Mouse (Mus musculus) liver (tissue): ENCODE measurements around the gene Atp13a3.

Experiments used
- DNase-seq: peaks from one replicate; pipeline ENCODE4 v3.0.0-alpha.2; 2020; ENCODE audit warnings: mixed read lengths

Gene Atp13a3

GRCm38 (mm10) chr16:30273065-30273464 is 132.7 kb downstream of the Atp13a3 start:
- DNase-seq, result no peak

- no peak for DNase-seq
Observed at GRCm38 (mm10) chr16:30271941-30272595, 133.7 kb downstream of the Atp13a3 start.

GRCm38 (mm10) chr16:30271223-30271761 is 134.5 kb downstream of the Atp13a3 start:
- DNase-seq, result no peak

GRCm38 (mm10) chr16:30267359-30267758 is 138.4 kb downstream of the Atp13a3 start, which contains the start of gene Cpn2:
Gene Cpn2 (minus strand): TSS chr16:30267499.
- peak; percentile 46 for DNase-seq

- DNase-seq, result no peak
Observed at GRCm38 (mm10) chr16:30266561-30266960, 139.2 kb downstream of the Atp13a3 start.

GRCm38 (mm10) chr16:30265611-30266010 is 140.2 kb downstream of the Atp13a3 start:
- no peak for DNase-seq

GRCm38 (mm10) chr16:30263156-30263555 is 142.6 kb downstream of the Atp13a3 start:
- no peak for DNase-seq

- peak; percentile 82 for DNase-seq
Observed at GRCm38 (mm10) chr16:30262664-30263063, 143.1 kb downstream of the Atp13a3 start.
